Mouse (Mus musculus) intestine, embryonic 14.5 days (tissue): ENCODE measurements around the gene Cog2. TPM values are rescaled to one million over a fixed set of nuclear protein-coding genes. Genes with fewer than 3 reads are reported as not detected.
A peak's percentile ranks its signal among the peaks of the same experiment; 100 is the strongest.

ENCODE experiments used
- ATAC-seq: fragments of 200-750 bp; cut with Nextera tagmentation; replicated peaks from 2 replicates; pipeline ENCODE4 v1.8.0; 2017; ENCODE audit warnings: low read depth, moderate number of reproducible peaks, moderate TSS enrichment, moderate library complexity; ENCODE audit not compliant: low FRiP score, low TSS enrichment
- DNase-seq: peaks from one replicate; pipeline ENCODE4 v3.0.0-alpha.2; 2018; ENCODE audit warnings: low spot score
- H3K27ac ChIP-seq: fragments of 300-500 bp; sonication (generic); 2 replicates; pipeline ENCODE4 v1.5.1; 2014; ENCODE audit warnings: low read depth, mild to moderate bottlenecking, control low read depth
- H3K27me3 ChIP-seq: fragments of 300-500 bp; sonication (generic); replicated peaks from 2 replicates; pipeline ENCODE4 v1.6.1; 2014; ENCODE audit warnings: low read length, control low read depth; ENCODE audit not compliant: control insufficient read depth, insufficient read depth
- H3K36me3 ChIP-seq: fragments of 300-500 bp; sonication (generic); 2 replicates; pipeline ENCODE4 v1.6.1; 2014; ENCODE audit warnings: low read length, control low read depth; ENCODE audit not compliant: control insufficient read depth, insufficient read depth
- H3K4me1 ChIP-seq: fragments of 300-500 bp; sonication (generic); replicated peaks from 2 replicates; pipeline ENCODE4 v1.6.1; 2014; ENCODE audit warnings: low read length, control low read depth, mixed read lengths; ENCODE audit not compliant: control insufficient read depth, insufficient read depth
- H3K4me2 ChIP-seq: fragments of 300-500 bp; sonication (generic); 2 replicates; pipeline ENCODE4 v1.6.1; 2014; ENCODE audit warnings: low read length
- H3K4me3 ChIP-seq: fragments of 300-500 bp; sonication (generic); 2 replicates; pipeline ENCODE4 v1.5.1; 2014; ENCODE audit warnings: low read depth, low read length, control low read depth, mixed read lengths
- H3K9ac ChIP-seq: fragments of 300-500 bp; sonication (generic); 2 replicates; pipeline ENCODE4 v1.6.1; 2014; ENCODE audit warnings: mild to moderate bottlenecking, low read length
- H3K9me3 ChIP-seq: fragments of 300-500 bp; sonication (generic); 2 replicates; pipeline ENCODE4 v1.6.1; 2016; ENCODE audit warnings: low read length, control low read depth; ENCODE audit not compliant: control insufficient read depth
- WGBS: fragments of 180-500 bp; shearing (Covaris S2); extraction: QIAGEN DNeasy Blood & Tissue Kit; methylation state at CpG from one replicate; pipeline ENCODE4 v1.1.7; 2014; 5-methylcytosine and 5-hydroxymethylcytosine counted together
- polyA plus RNA-seq: library from polyadenylated mRNA; unstranded; fragments of >200 nt; fragmentation: Nextera tagmentation; extraction: Ambion mirVana; gene quantifications from 2 replicates; pipeline ENCODE4 v1.2.1, GENCODE M21; 2014

Cog2 gene
- polyA plus RNA-seq, 1 experiment from 2014 or later, result 35.3 TPM

DNA sequence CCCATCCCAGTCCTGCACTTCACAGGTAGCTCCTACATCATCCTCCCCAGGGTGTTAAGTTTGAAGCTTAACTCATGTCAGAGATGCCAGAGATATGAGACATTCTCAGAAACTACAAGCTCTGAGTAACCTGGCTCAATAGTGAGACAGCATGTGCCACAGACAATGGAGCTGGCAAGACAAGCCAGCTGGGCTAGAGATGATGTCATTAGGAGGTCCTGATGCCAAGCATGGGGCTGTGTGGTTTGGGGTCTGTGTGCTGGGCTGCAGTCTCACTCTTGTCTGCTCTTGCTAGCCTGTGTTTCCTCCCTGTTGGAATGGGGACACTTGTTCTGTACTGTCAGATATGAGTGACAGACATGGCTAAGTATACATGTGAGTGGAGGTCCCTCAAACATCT lies 14.9 kb upstream of the Cog2 start:
- no peaks in the 10 kb centered on the region for H3K4me1 ChIP-seq
- H3K27ac ChIP-seq, result no peak overlapping the region
- no peak for ATAC-seq
- H3K4me2 ChIP-seq, result no peak overlapping the region
- no peaks in the 10 kb centered on the region for H3K9me3 ChIP-seq
- no peaks in the 10 kb centered on the region for H3K36me3 ChIP-seq
- no peak overlapping the region for H3K4me3 ChIP-seq
- H3K9ac ChIP-seq, result no peak overlapping the region
- no peak for DNase-seq
- no peaks in the 10 kb centered on the region for H3K27me3 ChIP-seq

GRCm38 (mm10) chr8:124507572-124508320 lies 12.8 kb upstream of the Cog2 start:
- no peak for DNase-seq
- no peak overlapping the region for H3K4me2 ChIP-seq
- H3K9me3 ChIP-seq, result no peaks in the 10 kb centered on the region
- WGBS, result 74% methylated on average over 8 of the region's 8 CpGs
- no peak overlapping the region for H3K27ac ChIP-seq
- H3K4me3 ChIP-seq, result no peak overlapping the region
- H3K27me3 ChIP-seq, result no peaks in the 10 kb centered on the region
- no peaks in the 10 kb centered on the region for H3K4me1 ChIP-seq
- no peak for ATAC-seq
- no peak overlapping the region for H3K9ac ChIP-seq
- no peaks in the 10 kb centered on the region for H3K36me3 ChIP-seq

- no peak for ATAC-seq
- no peak overlapping the region for H3K4me3 ChIP-seq
- H3K9me3 ChIP-seq, result no peaks in the 10 kb centered on the region
- H3K27ac ChIP-seq, result no peak overlapping the region
- no peak overlapping the region for H3K4me2 ChIP-seq
- no peak overlapping the region for H3K9ac ChIP-seq
- 71% methylated on average over 6 of the region's 6 CpGs for WGBS
- H3K36me3 ChIP-seq, result no peaks in the 10 kb centered on the region
- no peaks in the 10 kb centered on the region for H3K27me3 ChIP-seq
- no peak for DNase-seq
- no peaks in the 10 kb centered on the region for H3K4me1 ChIP-seq
These were observed 12.3 kb upstream of the Cog2 start for GRCm38 (mm10) chr8:124508321-124508695.

- ATAC-seq (no peak), DNase-seq (no peak)
- H3K4me2 ChIP-seq, result no peak overlapping the region
- H3K27ac ChIP-seq, result no peak overlapping the region
- H3K27me3 ChIP-seq, result no peaks in the 10 kb centered on the region
- 72% methylated on average over 3 of the region's 3 CpGs for WGBS
- H3K4me3 ChIP-seq, result no peak overlapping the region
- no peaks in the 10 kb centered on the region for H3K36me3 ChIP-seq
- no peak overlapping the region for H3K9ac ChIP-seq
- no peaks in the 10 kb centered on the region for H3K4me1 ChIP-seq
- no peaks in the 10 kb centered on the region for H3K9me3 ChIP-seq
These were observed 11.4 kb upstream of the Cog2 start for GRCm38 (mm10) chr8:124509156-124509555.

GRCm38 (mm10) chr8:124516039-124516438 lies 4.5 kb upstream of the Cog2 start:
- H3K4me2 ChIP-seq, result no peak overlapping the region
- H3K9me3 ChIP-seq, result no peaks in the 10 kb centered on the region
- ATAC-seq (no peak), DNase-seq (no peak)
- no peak overlapping the region for H3K9ac ChIP-seq
- 67% methylated on average over 3 of the region's 3 CpGs for WGBS
- H3K27me3 ChIP-seq, result no peaks in the 10 kb centered on the region
- H3K36me3 ChIP-seq, result no peaks in the 10 kb centered on the region
- no peak overlapping the region for H3K27ac ChIP-seq
- no peaks in the 10 kb centered on the region; the same call in 1 of the 2 replicates for H3K4me1 ChIP-seq
- H3K4me3 ChIP-seq, result no peak overlapping the region

DNA sequence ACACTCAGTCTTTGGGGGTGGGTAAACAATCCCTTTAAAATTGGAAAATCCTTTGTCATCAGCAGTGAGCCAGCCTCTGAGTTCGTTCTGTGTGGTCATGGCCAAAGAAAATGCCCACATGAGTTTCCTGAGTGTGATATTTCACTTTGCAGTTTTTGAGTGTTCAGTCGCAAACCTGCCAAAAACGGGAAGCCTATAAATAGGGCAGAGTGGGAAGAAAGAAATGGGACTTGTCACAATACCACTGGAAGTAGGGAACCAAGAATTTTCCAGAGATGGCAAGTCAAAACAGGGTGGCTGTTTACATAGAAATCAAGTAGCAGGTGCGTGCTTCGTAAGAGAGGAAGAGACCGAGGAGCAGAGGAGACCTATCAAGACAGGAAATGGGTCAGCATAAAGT lies 4.0 kb upstream of the Cog2 start:
- no peak overlapping the region for H3K27ac ChIP-seq
- WGBS, result 73% methylated on average over 6 of the region's 6 CpGs
- H3K9me3 ChIP-seq, result no peaks in the 10 kb centered on the region
- H3K4me1 ChIP-seq, result peaks cover 4% of the 10 kb centered on the region
- no peaks in the 10 kb centered on the region for H3K36me3 ChIP-seq
- DNase-seq, result no peak
- no peak for ATAC-seq
- no peak overlapping the region for H3K9ac ChIP-seq
- H3K27me3 ChIP-seq, result no peaks in the 10 kb centered on the region
- no peak overlapping the region for H3K4me2 ChIP-seq
- H3K4me3 ChIP-seq, result no peak overlapping the region

- no peaks in the 10 kb centered on the region for H3K36me3 ChIP-seq
- H3K9ac ChIP-seq, result no peak overlapping the region
- H3K4me1 ChIP-seq, result peaks cover 10% of the 10 kb centered on the region
- no peak for DNase-seq
- no peaks in the 10 kb centered on the region for H3K27me3 ChIP-seq
- H3K4me3 ChIP-seq, result no peak overlapping the region
- whole genome bisulfite sequencing, result 64% methylated on average over 6 of the region's 6 CpGs
- H3K9me3 ChIP-seq, result no peaks in the 10 kb centered on the region
- H3K27ac ChIP-seq, result no peak overlapping the region
- no peak for ATAC-seq
- no peak overlapping the region for H3K4me2 ChIP-seq
These were observed 3.4 kb upstream of the Cog2 start for GRCm38 (mm10) chr8:124517142-124517541.

DNA sequence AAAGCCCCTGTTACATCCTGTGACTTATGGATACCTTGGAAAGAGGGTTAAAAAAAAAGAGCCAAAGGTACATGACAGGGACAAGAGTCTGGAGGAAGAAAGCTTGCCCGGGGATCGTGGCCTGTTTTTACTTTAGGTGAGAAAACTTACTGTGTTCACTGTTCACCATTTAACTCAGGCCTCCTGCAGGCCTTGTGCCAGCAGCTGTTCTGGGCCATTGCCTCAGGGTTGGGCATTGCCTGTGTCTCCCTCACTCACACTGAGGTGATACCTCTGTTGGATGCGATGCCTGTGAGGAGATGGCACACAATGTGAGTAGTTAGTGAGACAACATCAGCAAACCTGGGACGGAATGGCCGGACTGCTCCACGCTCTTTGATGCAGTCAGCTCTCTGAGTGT lies 1.4 kb downstream of the Cog2 start:
- H3K36me3 ChIP-seq, result peaks cover 25% of the 10 kb centered on the region
- peaks cover 12% of the 10 kb centered on the region for H3K4me1 ChIP-seq
- H3K4me2 ChIP-seq, result peak overlapping the region; percentile 75
- no peak overlapping the region for H3K9ac ChIP-seq
- 95% methylated on average over 6 of the region's 6 CpGs for WGBS
- no peaks in the 10 kb centered on the region for H3K9me3 ChIP-seq
- no peak overlapping the region for H3K27ac ChIP-seq
- DNase-seq (no peak), ATAC-seq (no peak)
- no peaks in the 10 kb centered on the region for H3K27me3 ChIP-seq
- H3K4me3 ChIP-seq, result peak overlapping the region; percentile 98

DNA sequence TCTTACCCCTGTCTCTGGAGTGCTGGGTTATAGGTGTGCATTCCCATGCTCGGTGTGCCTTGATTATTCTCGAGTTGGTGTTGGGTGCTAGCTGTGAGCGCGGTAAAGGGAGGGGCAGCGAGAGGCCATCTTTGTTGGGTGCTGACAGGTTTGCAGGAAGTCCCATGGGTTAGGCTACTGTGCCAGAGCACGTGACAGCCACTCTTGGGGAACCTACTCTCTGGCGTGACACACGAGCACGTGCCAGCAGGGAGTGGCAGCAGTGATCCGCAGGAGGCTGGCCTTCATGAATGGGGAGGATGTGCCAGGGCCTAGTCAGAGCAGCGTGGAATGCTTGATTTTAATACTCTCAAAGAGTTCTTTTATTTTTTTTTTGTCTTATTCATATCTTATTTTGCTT lies 5.7 kb downstream of the Cog2 start:
- 96% methylated on average over 11 of the region's 11 CpGs for WGBS
- DNase-seq (no peak), ATAC-seq (no peak)
- no peak overlapping the region for H3K9ac ChIP-seq
- no peak overlapping the region for H3K4me3 ChIP-seq
- H3K4me1 ChIP-seq, result peaks cover 10% of the 10 kb centered on the region
- H3K9me3 ChIP-seq, result no peaks in the 10 kb centered on the region
- no peak overlapping the region for H3K27ac ChIP-seq
- no peaks in the 10 kb centered on the region for H3K27me3 ChIP-seq
- no peak overlapping the region for H3K4me2 ChIP-seq
- peaks cover 64% of the 10 kb centered on the region for H3K36me3 ChIP-seq
